Mouse (Mus musculus): ENCODE measurements around the gene Akap12. TPM values are rescaled to one million over a fixed set of nuclear protein-coding genes. Genes with fewer than 3 reads are reported as not detected.
A peak's percentile ranks its signal among the peaks of the same experiment; 100 is the strongest.

Gene Akap12
- polyA plus RNA-seq, 1 experiment, result 23.6 TPM

GRCm38 (mm10) chr10:4356640-4357039 is 90.5 kb downstream of the Akap12 start:
- DNase-seq (ENCODE audit: low read depth), result no peak

- DNase-seq (ENCODE audit: low read depth), result no peak
These were observed 91.3 kb downstream of the Akap12 start for GRCm38 (mm10) chr10:4357435-4357834.

- DNase-seq (ENCODE audit: low read depth), result no peak
These were observed 98.4 kb downstream of the Akap12 start for GRCm38 (mm10) chr10:4364618-4365017.

GRCm38 (mm10) chr10:4370105-4370504 is 103.9 kb downstream of the Akap12 start:
- no peak for DNase-seq (ENCODE audit: low read depth)

GRCm38 (mm10) chr10:4372011-4372410 is 105.8 kb downstream of the Akap12 start:
- no peak for DNase-seq (ENCODE audit: low read depth)

GRCm38 (mm10) chr10:4373558-4373957 is 107.4 kb downstream of the Akap12 start:
- DNase-seq (ENCODE audit: low read depth), result no peak

GRCm38 (mm10) chr10:4374239-4374638 is 108.1 kb downstream of the Akap12 start:
- no peak for DNase-seq (ENCODE audit: low read depth)

- no peak for DNase-seq (ENCODE audit: low read depth)
These were observed 108.6 kb downstream of the Akap12 start for GRCm38 (mm10) chr10:4374734-4375133.

- DNase-seq (ENCODE audit: low read depth), result no peak
These were observed 109.1 kb downstream of the Akap12 start for GRCm38 (mm10) chr10:4375267-4375666.

- DNase-seq (ENCODE audit: low read depth), result no peak
These were observed 110.3 kb downstream of the Akap12 start for GRCm38 (mm10) chr10:4376461-4376860.

- DNase-seq (ENCODE audit: low read depth), result no peak
These were observed 110.8 kb downstream of the Akap12 start for GRCm38 (mm10) chr10:4376931-4377330.

- DNase-seq (ENCODE audit: low read depth), result no peak
These were observed 114.6 kb downstream of the Akap12 start for GRCm38 (mm10) chr10:4380748-4381147.

GRCm38 (mm10) chr10:4384244-4384643 is 118.1 kb downstream of the Akap12 start:
- no peak for DNase-seq (ENCODE audit: low read depth)

GRCm38 (mm10) chr10:4386609-4387591 is 120.7 kb downstream of the Akap12 start:
- no peak for DNase-seq (ENCODE audit: low read depth)

GRCm38 (mm10) chr10:4387701-4388383 is 121.7 kb downstream of the Akap12 start, which contains the start of gene Zbtb2:
Zbtb2 (minus strand) TSS chr10:4388108.
- DNase-seq (ENCODE audit: low read depth), result no peak

GRCm38 (mm10) chr10:4388384-4388745 is 122.2 kb downstream of the Akap12 start:
- no peak for DNase-seq (ENCODE audit: low read depth)

- no peak for DNase-seq (ENCODE audit: low read depth)
These were observed 122.9 kb downstream of the Akap12 start for GRCm38 (mm10) chr10:4389036-4389435.

GRCm38 (mm10) chr10:4389461-4390112 is 123.4 kb downstream of the Akap12 start:
- no peak for DNase-seq (ENCODE audit: low read depth)

- no peak for DNase-seq (ENCODE audit: low read depth)
These were observed 124.4 kb downstream of the Akap12 start for GRCm38 (mm10) chr10:4390550-4390949.

GRCm38 (mm10) chr10:4391076-4391475 is 124.9 kb downstream of the Akap12 start:
- DNase-seq (ENCODE audit: low read depth), result no peak

- DNase-seq (ENCODE audit: low read depth), result peak; percentile 70
These were observed 125.7 kb downstream of the Akap12 start for GRCm38 (mm10) chr10:4391851-4392250.

GRCm38 (mm10) chr10:4395321-4395720 is 129.1 kb downstream of the Akap12 start:
- DNase-seq (ENCODE audit: low read depth), result no peak
